Mouse (Mus musculus): ENCODE results near the gene Polr2b.

DNA sequence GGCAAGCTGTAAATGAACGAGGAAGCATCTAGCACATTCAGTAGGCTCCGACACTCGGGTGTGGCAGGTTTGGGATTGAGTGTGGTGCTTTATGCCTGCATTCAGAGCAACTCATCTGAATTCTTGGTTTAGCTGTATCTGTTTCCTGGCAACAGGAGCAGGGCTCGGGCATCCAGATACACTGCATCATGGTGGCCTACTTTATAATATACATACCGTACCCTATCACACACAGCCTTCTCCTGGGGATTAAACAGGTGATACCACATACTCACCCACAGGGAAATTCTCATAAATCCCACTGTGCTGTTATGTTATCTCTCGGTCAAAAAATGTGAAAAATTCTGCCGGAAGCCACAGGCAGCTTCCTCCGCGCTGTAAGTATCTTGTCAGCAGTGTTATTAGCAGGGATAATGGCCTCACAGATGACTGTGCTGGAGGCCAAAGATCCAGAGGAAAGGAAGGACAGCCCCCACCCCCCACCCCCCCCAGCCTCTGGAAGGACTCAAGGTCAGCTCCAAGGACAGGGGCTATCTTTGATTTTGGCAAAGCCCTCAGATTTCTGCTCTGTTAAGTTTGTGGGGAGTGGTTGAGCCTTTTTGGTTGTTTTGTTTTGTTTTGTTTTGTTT, 84.2 kb downstream of the Polr2b start:
- no peak for TF ChIP-seq CTCF (IDR thresholded peaks at IDR 0.05)
- no peak for TF ChIP-seq EP300 (IDR thresholded peaks at IDR 0.05)

Data from lung, postnatal 0 days (tissue).